Mouse (Mus musculus): ENCODE measurements around the gene Cacnb4.

The Cacnb4 gene

GRCm38 (mm10) chr2:52603935-52604650 is 72.5 kb downstream of the Cacnb4 start:
- no peak for DNase-seq

GRCm38 (mm10) chr2:52603421-52603820 is 73.2 kb downstream of the Cacnb4 start:
- no peak for DNase-seq

GRCm38 (mm10) chr2:52602921-52603320 is 73.7 kb downstream of the Cacnb4 start:
- DNase-seq: no peak

DNA sequence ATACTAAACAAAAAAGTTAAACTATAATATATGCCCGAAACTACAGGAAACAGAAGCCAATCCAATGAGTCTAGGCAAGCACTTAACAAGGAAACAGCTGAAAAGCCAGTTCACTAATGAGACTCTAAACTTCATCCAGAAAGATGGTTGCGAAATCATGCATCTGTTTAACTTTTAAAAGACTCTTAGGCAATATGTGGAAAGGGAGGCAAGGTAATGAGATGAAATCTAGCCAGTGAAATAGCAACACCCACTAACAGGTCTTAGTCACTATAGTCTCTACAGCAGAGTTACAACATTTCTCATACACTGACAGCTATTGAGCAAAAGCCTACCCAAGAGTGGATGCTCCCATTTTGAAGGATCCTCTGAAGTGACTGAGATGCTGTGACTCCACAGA is 74.4 kb downstream of the Cacnb4 start:
- DNase-seq: no peak

DNA sequence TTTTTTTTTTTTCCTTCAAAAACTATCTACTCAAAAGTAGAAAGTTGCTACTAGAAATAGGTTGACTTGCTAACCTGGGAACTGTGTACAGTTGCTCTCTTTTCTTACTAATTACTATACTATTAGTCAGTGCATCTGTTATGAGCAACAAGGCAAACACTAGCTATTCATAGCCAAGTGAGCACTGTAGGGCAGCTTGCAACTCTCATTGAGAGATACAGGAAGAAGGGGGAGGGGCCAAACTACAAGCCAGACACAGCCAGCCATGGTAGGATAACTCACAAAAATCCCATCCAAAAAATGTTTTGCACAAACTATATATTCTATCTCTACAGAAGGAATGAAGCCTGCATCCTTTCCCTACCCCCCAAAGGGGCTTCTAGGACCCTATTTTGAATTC is 79.1 kb downstream of the Cacnb4 start:
- DNase-seq: no peak

DNA sequence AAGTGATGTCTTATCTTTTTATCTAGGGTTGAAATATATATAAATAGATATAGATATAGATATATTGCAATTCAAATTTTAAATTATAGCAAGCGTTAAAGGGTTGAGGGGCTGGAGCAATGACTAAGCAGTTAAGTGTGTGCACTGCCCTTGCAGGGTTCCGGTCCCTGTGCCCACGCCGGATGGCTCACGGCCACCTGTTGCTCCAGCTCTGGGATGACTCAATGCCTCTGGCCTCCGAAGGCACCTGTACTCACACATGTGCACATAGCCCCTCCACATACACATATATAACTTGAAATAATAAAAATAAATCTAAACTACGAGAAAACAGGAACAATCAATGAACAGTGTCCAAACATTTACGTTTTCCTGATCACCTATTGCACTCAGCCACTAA is 82.8 kb downstream of the Cacnb4 start:
- DNase-seq: no peak

- no peak for DNase-seq
Measured at GRCm38 (mm10) chr2:52593260-52593659, 83.4 kb downstream of the Cacnb4 start.

- DNase-seq: peak; percentile 79 to 93
Measured at GRCm38 (mm10) chr2:52590970-52591347, 85.7 kb downstream of the Cacnb4 start.

- DNase-seq: peak in 1 of 2 experiments; percentile 16
Measured at GRCm38 (mm10) chr2:52590340-52590969, 86.2 kb downstream of the Cacnb4 start.

DNA sequence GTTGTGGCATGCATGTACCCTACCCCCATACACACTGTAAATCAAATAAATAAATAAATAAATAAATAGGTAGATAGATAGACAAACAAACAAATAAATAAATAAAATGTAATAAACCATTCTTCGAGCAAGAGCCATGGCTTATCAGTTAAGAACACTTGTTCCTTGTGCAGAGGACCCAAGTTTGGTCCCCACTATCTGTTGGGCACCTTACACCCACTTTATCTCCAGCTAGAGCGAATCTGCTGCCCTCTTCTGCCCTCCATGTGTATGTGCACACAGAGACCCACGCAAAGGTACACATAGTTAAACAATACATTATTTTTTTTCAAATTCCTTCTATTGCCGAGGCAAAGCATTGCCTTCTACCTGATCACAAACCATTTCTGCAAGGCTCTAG is 87.1 kb downstream of the Cacnb4 start:
- no peak for DNase-seq

GRCm38 (mm10) chr2:52585384-52585783 is 91.2 kb downstream of the Cacnb4 start:
- no peak for DNase-seq

- DNase-seq: no peak
Measured at GRCm38 (mm10) chr2:52581132-52581781, 95.4 kb downstream of the Cacnb4 start.

- DNase-seq: no peak
Measured at GRCm38 (mm10) chr2:52580697-52581096, 95.9 kb downstream of the Cacnb4 start.

DNA sequence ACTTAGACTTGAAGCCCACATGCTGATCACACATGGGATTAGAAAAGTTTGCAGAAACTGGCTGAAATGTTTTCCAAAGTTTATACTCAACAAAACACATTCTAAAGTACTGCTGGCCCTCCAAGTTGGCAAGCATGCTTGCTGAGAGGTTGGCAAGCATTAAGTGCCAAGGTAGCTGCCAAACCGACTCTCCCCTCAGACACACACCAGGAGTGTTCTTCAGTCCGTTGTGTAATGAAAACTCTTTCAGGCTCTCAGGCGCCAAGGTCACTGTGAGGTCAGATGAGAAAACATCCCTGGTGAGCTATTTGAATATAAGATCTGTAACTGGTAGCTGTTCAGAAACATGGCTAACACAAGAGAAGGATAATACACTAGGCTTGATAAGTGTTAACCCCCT is 97.8 kb downstream of the Cacnb4 start:
- no peak for DNase-seq

DNA sequence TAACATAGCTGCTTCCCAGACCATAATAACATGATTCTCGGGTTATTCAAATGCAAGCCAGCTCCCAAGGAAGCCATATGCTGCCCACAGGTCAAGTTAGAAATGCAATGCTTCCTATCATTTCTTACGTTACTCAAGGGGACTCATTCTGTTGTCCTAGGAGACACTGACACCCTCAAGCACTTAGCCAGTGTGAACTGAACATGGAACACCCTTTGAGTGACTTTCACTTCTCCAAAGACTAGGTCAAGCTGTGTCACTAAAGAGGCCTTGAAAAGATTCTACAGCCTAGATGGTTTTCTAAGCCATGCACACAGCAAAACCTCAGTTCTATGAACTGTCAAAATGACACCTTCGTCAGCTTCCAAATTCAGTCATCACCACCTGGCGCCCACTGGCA is 98.9 kb downstream of the Cacnb4 start:
- DNase-seq: no peak

GRCm38 (mm10) chr2:52576546-52576945 is 100.1 kb downstream of the Cacnb4 start:
- no peak for DNase-seq

GRCm38 (mm10) chr2:52575637-52576175 is 100.9 kb downstream of the Cacnb4 start:
- DNase-seq: no peak

GRCm38 (mm10) chr2:52574929-52575328 is 101.7 kb downstream of the Cacnb4 start:
- DNase-seq: peak; percentile 48 to 51

DNA sequence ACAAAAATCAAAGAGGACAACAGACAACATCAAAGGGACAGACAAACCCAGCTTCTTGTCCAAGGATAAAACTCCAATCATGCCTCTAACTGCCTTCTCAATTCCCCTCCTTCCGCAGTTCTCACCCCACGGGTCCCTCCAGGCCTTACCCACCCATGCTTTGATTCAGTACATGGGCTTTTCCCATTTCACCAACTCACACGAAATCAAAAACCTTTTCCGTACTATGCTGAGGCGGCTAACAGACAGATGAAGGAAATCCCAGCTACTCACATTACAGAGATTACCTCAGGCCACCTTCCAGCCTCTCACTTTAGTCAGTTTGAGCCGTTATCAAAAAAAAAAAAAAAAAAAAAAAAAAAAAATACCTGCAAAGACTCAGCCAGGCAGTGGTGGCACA is 104.4 kb downstream of the Cacnb4 start:
- DNase-seq: no peak

- DNase-seq: no peak
Measured at GRCm38 (mm10) chr2:52571339-52571968, 105.2 kb downstream of the Cacnb4 start.

- no peak for DNase-seq
Measured at GRCm38 (mm10) chr2:52570781-52571180, 105.8 kb downstream of the Cacnb4 start.

DNA sequence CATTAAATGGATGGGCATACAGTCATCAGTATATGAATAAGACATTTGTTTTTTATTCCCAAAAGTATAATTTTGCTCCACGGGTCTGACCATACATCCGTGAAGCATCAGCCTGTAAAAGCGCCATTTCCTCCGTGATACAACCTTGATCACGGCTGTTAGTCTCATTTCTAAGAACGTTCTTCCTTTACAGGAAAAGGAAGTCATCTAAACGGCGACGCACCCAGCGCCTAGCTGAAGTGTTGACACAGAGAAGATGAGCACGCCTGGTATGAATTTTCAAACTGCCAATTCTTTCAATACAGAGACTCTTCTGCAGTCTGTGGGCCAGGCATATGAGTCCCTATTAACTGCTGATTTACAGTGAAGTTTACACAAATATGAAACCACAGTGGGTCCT is 106.5 kb downstream of the Cacnb4 start:
- no peak for DNase-seq

GRCm38 (mm10) chr2:52568131-52568530 is 108.5 kb downstream of the Cacnb4 start:
- DNase-seq: no peak
